Mouse (Mus musculus) R1 (cell line): ENCODE results near the gene Gm3411.
"Not testable (repeated sequence)": the region's sequence is repeated elsewhere in the genome, so short reads cannot be mapped to it uniquely, and the experiment has no call there.

ENCODE experiments used
- DNase-seq: peaks from one replicate; pipeline ENCODE4 v3.0.0-alpha.2; 2018; ENCODE audit warnings: low read depth, low spot score

Gm3411 gene

GRCm38 (mm10) chr14:6286931-6287715 is at the start of gene Gm3411:
Gm3411 (minus strand) TSS chr14:6287250.
- peak; percentile 25 for DNase-seq

GRCm38 (mm10) chr14:6304743-6305142 is 17.7 kb upstream of the Gm3411 start, which contains the start of gene Gm21103:
Gm21103 (minus strand) TSS chr14:6304843.
- not testable (repeated sequence) for DNase-seq

GRCm38 (mm10) chr14:6219192-6219591 is 67.9 kb downstream of the Gm3411 start, which contains the start of gene Gm21560:
Gm21560 (minus strand) TSS chr14:6219292.
- not testable (repeated sequence) for DNase-seq
